Mouse (Mus musculus): Measurements from ENCODE around the gene Fmr1. TPM values are rescaled to one million over a fixed set of nuclear protein-coding genes. Genes with fewer than 3 reads are reported as not detected.
"Not testable (repeated sequence)": the region's sequence is repeated elsewhere in the genome, so short reads cannot be mapped to it uniquely, and the experiment has no call there.

Gene Fmr1
- total RNA-seq (2021) = 10 to 100 TPM; 51.2 to 58.6 TPM
- long read RNA-seq, experiment 1, full-length matches to known transcripts = 26 of 65 reads
- long read RNA-seq, experiment 1, partial matches to known transcripts = 5 of 65 reads
- long read RNA-seq, experiment 1, other reads (novel, unspliced or antisense) = 34 of 65 reads
- long read RNA-seq, experiment 2, full-length matches to known transcripts = 33 of 57 reads
- long read RNA-seq, experiment 2, partial matches to known transcripts = 3 of 57 reads
- long read RNA-seq, experiment 2, other reads (novel, unspliced or antisense) = 21 of 57 reads

GRCm38 (mm10) chrX:68678333-68678740 lies at the start of gene Fmr1:
TSS of gene Fmr1 (plus strand) at chrX:68678541.
- peak; percentile 91 to 95 for DNase-seq (ENCODE audit: low spot score in 2 of 2)

DNA sequence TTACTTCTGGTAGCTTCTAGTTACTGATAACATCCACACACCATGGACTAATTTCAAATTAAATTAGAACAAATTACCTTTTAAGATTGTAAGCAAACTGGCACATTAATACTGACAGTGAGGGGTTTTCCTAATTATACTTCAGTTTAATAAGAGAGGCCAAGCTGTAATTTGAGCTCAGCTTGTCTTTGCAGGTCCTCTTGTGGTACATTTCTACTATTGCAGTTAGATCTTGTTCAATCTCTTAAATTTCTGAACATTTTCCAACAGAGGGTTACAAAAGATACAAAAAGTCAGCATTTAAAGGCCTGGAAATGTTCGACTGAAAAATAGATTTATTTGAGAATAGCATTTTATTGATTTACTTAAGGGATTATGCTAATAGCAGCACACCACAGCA lies 36.7 kb upstream of the Fmr1 start:
- no peak for DNase-seq (ENCODE audit: low spot score in 2 of 2)

- peak; percentile 10 to 32 for DNase-seq (ENCODE audit: low spot score in 2 of 2)
Observed at GRCm38 (mm10) chrX:68645154-68645919, 33.0 kb upstream of the Fmr1 start.

DNA sequence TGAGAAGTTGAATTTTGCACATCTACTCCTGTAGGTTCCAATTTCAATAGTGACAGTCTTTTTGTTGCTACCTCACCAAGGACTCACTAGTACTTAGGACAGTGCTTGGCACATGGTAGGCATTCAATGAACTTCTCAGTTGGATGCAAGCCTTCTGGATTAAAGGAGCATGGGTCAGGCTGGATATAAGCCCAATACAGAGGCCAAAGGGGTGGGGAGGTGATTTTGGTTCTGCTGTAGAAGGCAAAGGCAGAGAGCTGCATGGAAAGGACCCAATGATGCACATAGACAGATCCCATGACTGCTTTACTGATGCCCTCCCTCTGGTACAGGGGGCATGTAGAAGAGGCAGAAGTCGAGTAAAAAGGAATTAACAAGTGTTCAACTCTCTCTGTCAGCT lies 833 bp upstream of the Fmr1 start:
- no peak for DNase-seq (ENCODE audit: low spot score in 2 of 2)

DNA sequence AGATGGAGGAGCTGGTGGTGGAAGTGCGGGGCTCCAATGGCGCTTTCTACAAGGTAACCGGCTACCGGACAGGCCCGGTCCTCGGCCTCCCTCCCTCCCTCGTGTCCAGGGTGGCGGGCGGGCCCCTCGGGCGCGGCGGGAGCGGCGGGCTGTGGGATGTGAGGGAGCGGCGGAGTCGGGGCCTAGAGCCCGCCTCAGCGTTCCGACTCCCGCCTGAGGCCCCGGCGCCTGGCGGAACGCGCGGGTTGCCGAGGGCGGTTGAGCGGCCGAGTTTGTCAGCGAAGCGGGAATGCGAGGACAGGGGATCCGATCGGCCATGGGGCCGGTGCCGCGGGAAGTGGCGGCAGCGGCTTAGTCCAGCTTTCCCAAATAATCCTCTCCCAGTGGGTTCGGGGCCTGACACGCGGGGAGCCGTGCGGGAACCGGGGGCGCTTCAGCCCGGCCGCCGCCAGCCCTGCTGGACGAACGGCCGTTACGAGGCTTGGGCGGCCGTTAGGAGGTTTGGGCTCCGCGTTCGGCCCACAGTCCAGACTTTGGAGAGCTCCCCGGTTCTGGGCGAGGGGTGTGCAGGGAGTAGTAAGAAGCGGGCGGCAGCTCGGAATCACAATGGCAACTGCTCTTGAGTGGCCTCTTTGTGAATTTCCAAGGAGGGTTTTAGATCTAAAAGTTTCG lies 610 bp downstream of the Fmr1 start:
- peak in 1 of 2 experiments; percentile 33 for DNase-seq (ENCODE audit: low spot score in 2 of 2)

GRCm38 (mm10) chrX:68684706-68685105 lies 6.4 kb downstream of the Fmr1 start:
- DNase-seq (ENCODE audit: low spot score in 2 of 2) = no peak

DNA sequence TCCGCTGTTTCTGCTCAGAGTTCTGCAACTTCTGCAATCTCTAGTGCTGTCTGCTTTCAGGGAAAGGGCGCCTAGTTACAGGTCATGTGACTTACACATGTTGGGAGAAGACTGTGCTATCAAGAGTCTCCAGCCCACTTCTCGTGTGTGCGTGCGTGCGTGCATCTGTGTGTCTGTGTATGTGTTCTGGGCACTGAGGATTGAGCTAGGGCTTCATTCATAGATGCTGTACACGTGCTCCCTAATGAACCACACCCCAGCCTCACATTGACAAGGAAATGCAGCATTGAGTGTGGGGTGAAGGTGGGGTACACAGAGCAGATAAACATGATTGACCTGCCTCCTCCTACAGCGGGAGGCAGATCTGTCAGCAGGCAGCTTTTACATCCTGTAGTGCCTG lies 13.6 kb downstream of the Fmr1 start:
- not testable (repeated sequence) for DNase-seq (ENCODE audit: low spot score in 2 of 2)

DNA sequence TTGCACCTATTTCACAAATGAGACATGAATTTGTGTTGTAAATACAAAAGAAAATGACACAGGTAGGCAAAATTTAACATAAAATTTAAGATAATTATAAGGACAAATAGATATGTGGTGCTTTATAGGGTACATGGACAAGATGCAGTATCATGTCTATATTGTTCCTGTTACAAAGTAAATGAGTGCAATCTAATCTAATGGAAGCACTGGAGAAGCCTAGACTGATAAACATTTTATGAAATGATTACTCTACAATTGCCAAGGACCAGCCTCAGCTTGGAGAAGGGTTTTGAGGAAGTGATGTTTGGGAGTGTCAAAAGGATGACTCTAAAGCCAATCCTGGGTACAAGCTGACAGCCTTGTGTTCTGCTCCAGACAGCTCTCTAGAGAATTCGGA lies 58.6 kb downstream of the Fmr1 start:
- no peak for DNase-seq (ENCODE audit: low spot score in 2 of 2)

DNA sequence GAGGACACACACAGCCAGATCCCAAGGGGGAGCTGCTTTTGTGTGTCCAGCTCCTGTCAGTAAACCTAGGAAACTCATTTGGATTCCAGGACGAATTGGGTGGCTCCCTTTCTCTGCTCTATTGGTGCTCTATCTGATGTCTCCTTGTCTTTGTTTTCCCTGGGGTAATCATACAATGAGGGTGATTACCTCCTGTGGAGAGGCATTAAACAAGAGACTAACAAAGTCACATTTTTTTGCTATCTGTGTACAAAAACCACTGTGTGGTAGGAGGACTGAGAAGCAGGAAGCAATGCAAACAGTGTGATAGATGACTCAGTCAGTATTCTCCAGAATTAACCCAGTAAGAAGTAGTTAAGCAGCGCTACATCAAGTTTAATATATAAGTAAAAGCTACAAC lies 61.7 kb downstream of the Fmr1 start:
- no peak for DNase-seq (ENCODE audit: low spot score in 2 of 2)

GRCm38 (mm10) chrX:68761606-68762005 lies 83.3 kb downstream of the Fmr1 start, which contains the start of gene Fmr1nb:
TSS of gene Fmr1nb (plus strand) at chrX:68761839.
- DNase-seq (ENCODE audit: low spot score in 2 of 2) = no peak

Other genes with a start within 250 kb of the Fmr1 start
- under 1 TPM in 1 of 2 experiments, not detected in 1; 0.67 TPM for gene Fmr1nb, start 83.3 kb downstream of the Fmr1 start, total RNA-seq (2021)
- gene Gm14698, start 142.6 kb downstream of the Fmr1 start, total RNA-seq (2021) = under 1 TPM; 0.38 to 0.65 TPM
- not detected for gene Gm6812, start 214.5 kb downstream of the Fmr1 start, total RNA-seq (2021)